Mouse (Mus musculus) forebrain, embryonic 16.5 days (tissue): ENCODE measurements around the gene Ipo4. TPM values are rescaled to one million over a fixed set of nuclear protein-coding genes. Genes with fewer than 3 reads are reported as not detected.

Source experiments
- ATAC-seq: fragments of 200-750 bp; cut with Nextera tagmentation; 2 replicates; pipeline ENCODE4 v1.8.0; 2017; ENCODE audit warnings: mild to moderate bottlenecking, moderate library complexity
- H3K27ac ChIP-seq: fragments of 300-500 bp; sonication (generic); 2 replicates; pipeline ENCODE4 v1.5.1; 2014; ENCODE audit warnings: low read length, control low read depth
- H3K27me3 ChIP-seq: fragments of 300-500 bp; sonication (generic); replicated peaks from 2 replicates; pipeline ENCODE4 v1.6.1; 2014; ENCODE audit warnings: low read length; ENCODE audit not compliant: control insufficient read depth, insufficient read depth
- H3K36me3 ChIP-seq: fragments of 300-500 bp; sonication (generic); 2 replicates; pipeline ENCODE4 v1.6.1; 2014; ENCODE audit not compliant: control insufficient read depth, insufficient read depth
- H3K4me1 ChIP-seq: fragments of 300-500 bp; sonication (generic); replicated peaks from 2 replicates; pipeline ENCODE4 v1.6.1; 2014; ENCODE audit warnings: low read length; ENCODE audit not compliant: control insufficient read depth, insufficient read depth
- H3K4me2 ChIP-seq: fragments of 300-500 bp; sonication (generic); 2 replicates; pipeline ENCODE4 v1.6.1; 2014; ENCODE audit warnings: mild to moderate bottlenecking, low read length, control low read depth
- H3K4me3 ChIP-seq: fragments of 300-500 bp; sonication (generic); replicated peaks from 2 replicates; pipeline ENCODE4 v1.5.1; 2014; ENCODE audit warnings: mild to moderate bottlenecking, low read length, control low read depth
- H3K9ac ChIP-seq: fragments of 300-500 bp; sonication (generic); replicated peaks from 2 replicates; pipeline ENCODE4 v1.6.1; 2014; ENCODE audit warnings: low read depth, low read length, control low read depth
- H3K9me3 ChIP-seq: fragments of 300-500 bp; sonication (generic); 2 replicates; pipeline ENCODE4 v1.6.1; 2016; ENCODE audit warnings: low read length; ENCODE audit not compliant: control insufficient read depth
- WGBS: fragments of 180-500 bp; shearing (Covaris S2); extraction: QIAGEN DNeasy Blood & Tissue Kit; methylation state at CpG from one replicate; pipeline ENCODE4 v1.1.7; 2014; 5-methylcytosine and 5-hydroxymethylcytosine counted together
- polyA plus RNA-seq: library from polyadenylated mRNA; unstranded; fragments of >200 nt; fragmentation: Nextera tagmentation; extraction: Ambion mirVana; gene quantifications from 2 replicates; pipeline ENCODE4 v1.2.1, GENCODE M21; 2015

Gene Ipo4
- polyA plus RNA-seq, 1 experiment from 2014 or later: 110 TPM

GRCm38 (mm10) chr14:55596036-55596690 lies 39.6 kb downstream of the Ipo4 start:
- Histone ChIP-seq H3K4me3 (no peak overlapping the region), H3K9ac (no peak overlapping the region), H3K27me3 (no peaks in the 10 kb centered on the region), H3K4me2 (no peak overlapping the region), H3K36me3 (peaks cover 31% of the 10 kb centered on the region), H3K27ac (no peak overlapping the region), H3K9me3 (no peaks in the 10 kb centered on the region), H3K4me1 (peaks cover 19% of the 10 kb centered on the region)
- no peak for ATAC-seq
- WGBS: 80% methylated on average over 13 of the region's 13 CpGs

GRCm38 (mm10) chr14:55592226-55592625 lies 43.5 kb downstream of the Ipo4 start:
- no peak for ATAC-seq
- peaks cover 27% of the 10 kb centered on the region for H3K4me1 ChIP-seq
- H3K9me3 ChIP-seq: no peaks in the 10 kb centered on the region
- WGBS: 8% methylated on average over 16 of the region's 16 CpGs
- peaks cover 19% of the 10 kb centered on the region for H3K36me3 ChIP-seq
- H3K4me3 ChIP-seq: peak overlapping the region; percentile 95
- no peaks in the 10 kb centered on the region for H3K27me3 ChIP-seq
- no peak overlapping the region for H3K27ac ChIP-seq
- H3K9ac ChIP-seq: peak overlapping the region; percentile 90
- H3K4me2 ChIP-seq: peak overlapping the region; percentile 91

- 0% methylated on average over 33 of the region's 33 CpGs for WGBS
- peak; percentile 90 for ATAC-seq
Measured at GRCm38 (mm10) chr14:55591331-55591891, 44.3 kb downstream of the Ipo4 start, which contains the start of gene Rnf31. Gene Rnf31, plus strand, starts transcription at chr14:55591708.

GRCm38 (mm10) chr14:55590748-55591330 lies 44.9 kb downstream of the Ipo4 start, which contains the start of gene Psme2:
Gene Psme2, minus strand, starts transcription at chr14:55591113.
- under 1% methylated on average over 22 of the region's 22 CpGs for WGBS
- Histone ChIP-seq H3K9ac (peak within 1 kb of the TSS; percentile 90), H3K4me2 (peak within 1 kb of the TSS; percentile 91), H3K27ac (peak within 1 kb of the TSS; percentile 96), H3K9me3 (no peaks in the 10 kb centered on the region), H3K27me3 (no peaks in the 10 kb centered on the region), H3K36me3 (peaks cover 8% of the 10 kb centered on the region), H3K4me3 (peak within 1 kb of the TSS; percentile 95), H3K4me1 (peaks cover 27% of the 10 kb centered on the region)
- peak; percentile 96 for ATAC-seq

More at GRCm38 (mm10) chr14:55591331-55591891, 44.3 kb downstream of the Ipo4 start, which contains the start of gene Rnf31:
- Histone ChIP-seq H3K4me3 (peak within 1 kb of the TSS; percentile 95), H3K9me3 (no peaks in the 10 kb centered on the region), H3K27ac (peak within 1 kb of the TSS; percentile 96), H3K27me3 (no peaks in the 10 kb centered on the region), H3K9ac (peak within 1 kb of the TSS; percentile 90), H3K4me1 (peaks cover 27% of the 10 kb centered on the region), H3K36me3 (peaks cover 14% of the 10 kb centered on the region), H3K4me2 (peak within 1 kb of the TSS; percentile 91)

- ATAC-seq: no peak
- WGBS: 89% methylated on average over 11 of the region's 11 CpGs
Measured at GRCm38 (mm10) chr14:55589771-55590448, 45.8 kb downstream of the Ipo4 start.

GRCm38 (mm10) chr14:55589271-55589670 lies 46.5 kb downstream of the Ipo4 start:
- no peak for ATAC-seq

More at GRCm38 (mm10) chr14:55589771-55590448, 45.8 kb downstream of the Ipo4 start:
- Histone ChIP-seq H3K4me3 (peak overlapping the region; percentile 95), H3K27ac (peak overlapping the region; percentile 96; the same call in 1 of the 2 replicates), H3K36me3 (peaks cover 2% of the 10 kb centered on the region; the same call in 1 of the 2 replicates), H3K9me3 (no peaks in the 10 kb centered on the region), H3K9ac (peak overlapping the region; percentile 90), H3K4me2 (peak overlapping the region; percentile 91), H3K27me3 (no peaks in the 10 kb centered on the region), H3K4me1 (peaks cover 31% of the 10 kb centered on the region)

GRCm38 (mm10) chr14:55586149-55586548 lies 49.6 kb downstream of the Ipo4 start:
- Histone ChIP-seq H3K9me3 (no peaks in the 10 kb centered on the region), H3K27me3 (no peaks in the 10 kb centered on the region), H3K4me2 (no peak overlapping the region), H3K9ac (no peak overlapping the region), H3K4me1 (peaks cover 18% of the 10 kb centered on the region), H3K27ac (no peak overlapping the region), H3K36me3 (peaks cover 2% of the 10 kb centered on the region; the same call in 1 of the 2 replicates), H3K4me3 (no peak overlapping the region)
- no peak for ATAC-seq
- WGBS: 95% methylated on average over 2 of the region's 2 CpGs

More at GRCm38 (mm10) chr14:55589271-55589670, 46.5 kb downstream of the Ipo4 start:
- H3K9me3 ChIP-seq: no peaks in the 10 kb centered on the region
- no peak overlapping the region for H3K4me3 ChIP-seq
- WGBS: 94% methylated on average over 5 of the region's 5 CpGs
- H3K4me2 ChIP-seq: no peak overlapping the region
- H3K36me3 ChIP-seq: peaks cover 2% of the 10 kb centered on the region; the same call in 1 of the 2 replicates
- peaks cover 37% of the 10 kb centered on the region for H3K4me1 ChIP-seq
- no peaks in the 10 kb centered on the region for H3K27me3 ChIP-seq
- no peak overlapping the region for H3K27ac ChIP-seq
- H3K9ac ChIP-seq: no peak overlapping the region

- Histone ChIP-seq H3K36me3 (peaks cover 2% of the 10 kb centered on the region; the same call in 1 of the 2 replicates), H3K4me2 (peak overlapping the region; percentile 56), H3K9me3 (no peaks in the 10 kb centered on the region), H3K27ac (no peak overlapping the region), H3K4me1 (peaks cover 17% of the 10 kb centered on the region), H3K4me3 (no peak overlapping the region; the same call in 1 of the 2 replicates), H3K27me3 (no peaks in the 10 kb centered on the region), H3K9ac (no peak overlapping the region)
- no peak for ATAC-seq
- WGBS: 67% methylated on average over 6 of the region's 6 CpGs
Measured at GRCm38 (mm10) chr14:55585566-55585960, 50.2 kb downstream of the Ipo4 start.
